Mouse (Mus musculus) E14TG2a.4 (cell line): ENCODE results near the gene Il27.

Experiments used
- CTCF ChIP-seq: conservative IDR thresholded peaks from 2 replicates; pipeline ENCODE4 v1.5.1; 2014; ENCODE audit warnings: low read length
- POU5F1 ChIP-seq: IDR thresholded peaks from 2 replicates; pipeline ENCODE4 v1.6.1; 2014; ENCODE audit warnings: low read length, borderline replicate concordance

DNA sequence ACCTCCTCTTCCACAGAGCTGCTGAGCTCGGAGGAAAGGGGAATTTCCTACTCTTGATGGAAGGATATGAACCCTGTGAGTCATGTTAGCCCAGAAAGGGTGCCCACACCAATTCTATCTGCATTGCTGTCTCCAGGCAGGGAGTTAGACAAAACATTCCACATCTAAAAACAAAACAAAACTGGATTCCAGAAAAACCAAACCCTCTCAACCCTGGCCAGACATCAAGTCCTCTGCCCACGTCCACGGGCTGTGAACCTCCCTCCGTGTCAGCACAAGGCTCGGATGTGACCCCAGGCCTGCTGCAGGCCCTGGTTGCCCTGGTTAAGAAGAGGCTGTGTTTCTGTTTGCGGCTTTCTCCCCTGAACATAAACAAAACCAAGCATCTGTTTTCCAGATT lies 33.4 kb upstream of the Il27 start:
- no peak for TF ChIP-seq CTCF
- no peak for TF ChIP-seq POU5F1
